Mouse (Mus musculus): ENCODE measurements around the gene Mtfp1.
"Not testable (repeated sequence)": the region's sequence is repeated elsewhere in the genome, so short reads cannot be mapped to it uniquely, and the experiment has no call there.

Mtfp1 gene

DNA sequence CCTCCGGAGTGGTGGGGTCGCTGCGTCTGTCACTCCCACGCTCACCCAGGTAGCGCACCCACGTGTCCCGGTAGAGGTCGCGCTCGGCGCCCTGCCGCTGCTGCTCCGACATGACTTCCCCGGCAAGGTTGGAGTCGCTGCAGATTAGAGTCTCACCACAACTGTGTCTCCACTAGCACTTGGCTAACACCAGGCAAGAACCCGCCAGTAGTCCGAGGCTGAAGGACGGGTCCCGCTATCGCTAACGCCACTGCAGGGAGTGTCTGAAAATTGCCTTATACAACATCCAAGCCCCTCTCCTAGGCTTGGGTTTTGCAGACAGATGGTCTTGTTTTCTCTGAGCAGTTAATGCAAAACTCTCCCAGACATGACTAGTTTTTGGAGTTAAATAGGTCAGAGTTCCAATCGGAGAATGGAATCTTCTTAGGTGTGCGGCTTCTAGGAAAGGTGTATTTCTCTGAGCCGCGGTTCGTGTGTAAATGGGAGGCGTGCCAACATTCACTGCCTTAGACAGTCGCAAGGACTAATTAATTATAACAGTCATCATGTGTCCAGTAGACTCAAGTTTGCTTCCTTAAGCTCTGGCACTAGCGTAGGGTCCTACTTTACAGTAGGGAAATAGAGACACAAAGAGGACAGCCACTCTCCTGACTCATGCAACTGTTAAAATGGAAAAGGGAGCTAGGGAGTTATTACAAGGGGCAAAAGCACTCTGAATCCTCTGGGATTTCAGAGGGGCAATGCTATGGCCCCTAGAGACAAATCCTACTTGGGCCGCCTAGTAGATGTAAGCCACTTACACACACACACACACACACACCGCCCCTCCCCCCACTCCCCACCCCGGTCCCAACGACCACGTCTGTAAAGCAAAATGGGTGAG is at the start of gene Mtfp1:
Gene Mtfp1 (minus strand): TSS at position 275 of the 883 bp plus-strand sequence.
- peak; percentile 78 for DNase-seq (ENCODE audit: low spot score)

DNA sequence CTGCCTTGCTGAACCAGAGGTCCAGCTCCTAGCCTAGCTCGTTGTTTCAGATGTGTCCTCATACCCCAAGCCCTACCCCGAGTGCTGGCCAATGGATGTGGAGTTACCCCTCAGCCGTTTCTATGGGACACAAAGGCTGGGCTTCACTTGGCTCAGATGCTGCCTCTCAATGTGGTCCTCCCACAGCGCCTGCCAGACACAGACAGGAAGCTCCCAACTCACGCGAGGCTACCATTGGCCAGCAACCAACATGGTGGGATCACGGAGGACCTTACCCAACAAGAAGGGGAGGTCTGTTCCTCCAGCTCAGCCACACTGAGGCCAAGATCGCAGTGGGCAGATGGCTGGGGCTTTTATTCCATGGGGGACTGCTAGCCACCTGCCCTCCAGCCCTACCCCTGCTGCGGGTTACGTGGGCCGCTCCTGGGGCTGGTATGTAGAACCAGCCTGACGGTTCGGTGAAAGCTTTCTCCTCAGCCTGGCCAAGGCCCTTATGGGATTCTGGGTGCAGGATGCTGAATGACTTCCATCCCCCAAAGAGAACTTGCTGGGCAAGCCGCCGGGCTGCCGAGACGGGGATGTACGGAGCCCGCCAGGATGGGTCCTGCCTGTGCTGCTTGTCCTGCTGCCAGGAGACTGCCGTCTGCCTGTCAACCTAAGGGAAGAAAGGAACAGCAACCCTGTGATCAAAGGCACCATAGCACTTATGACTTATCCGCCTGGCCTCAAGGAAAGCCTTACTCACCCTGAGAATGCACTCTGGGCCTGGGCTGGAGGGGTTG is 48.2 kb upstream of the Mtfp1 start:
- DNase-seq (ENCODE audit: low spot score) = no peak

DNA sequence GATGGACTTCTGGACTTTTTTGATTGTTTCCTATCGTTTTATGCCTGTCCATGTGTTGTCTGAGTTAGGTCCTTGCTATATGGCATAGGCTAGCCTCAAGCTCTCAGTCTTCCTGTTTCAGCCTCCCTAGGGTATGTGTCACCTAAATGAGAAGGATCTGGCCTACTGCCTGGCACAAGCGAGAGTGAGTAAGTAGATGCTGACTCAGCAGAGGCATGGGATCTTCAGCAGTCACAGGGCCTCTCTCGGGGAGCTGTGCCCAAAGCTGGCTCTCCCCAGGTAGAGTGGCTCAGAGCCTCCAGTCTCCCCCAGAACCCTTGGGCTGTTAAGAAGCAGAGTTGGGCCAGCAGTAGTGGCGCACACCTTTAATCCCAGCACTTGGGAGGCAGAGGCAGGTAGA is 47.1 kb upstream of the Mtfp1 start:
- DNase-seq (ENCODE audit: low spot score) = no peak

DNA sequence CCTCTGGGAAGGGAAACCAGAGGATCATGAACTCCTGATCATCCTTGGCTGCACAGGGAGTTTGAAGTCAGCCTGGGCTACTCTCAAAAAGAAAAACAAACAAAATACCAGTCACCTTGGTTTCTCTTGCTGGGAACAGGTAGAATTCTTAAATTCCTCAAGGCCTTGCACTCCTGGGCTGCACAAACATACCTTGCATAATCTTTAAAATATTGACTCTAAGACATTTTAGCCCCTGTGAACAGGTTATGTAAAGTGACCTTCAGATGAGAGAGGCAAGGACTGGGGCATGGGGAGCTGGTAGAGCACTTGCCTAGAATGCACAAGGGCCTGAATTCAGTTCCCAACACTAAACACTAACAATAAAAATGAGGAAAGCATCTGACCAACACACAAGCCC is 46.3 kb upstream of the Mtfp1 start:
- DNase-seq (ENCODE audit: low spot score) = no peak

DNA sequence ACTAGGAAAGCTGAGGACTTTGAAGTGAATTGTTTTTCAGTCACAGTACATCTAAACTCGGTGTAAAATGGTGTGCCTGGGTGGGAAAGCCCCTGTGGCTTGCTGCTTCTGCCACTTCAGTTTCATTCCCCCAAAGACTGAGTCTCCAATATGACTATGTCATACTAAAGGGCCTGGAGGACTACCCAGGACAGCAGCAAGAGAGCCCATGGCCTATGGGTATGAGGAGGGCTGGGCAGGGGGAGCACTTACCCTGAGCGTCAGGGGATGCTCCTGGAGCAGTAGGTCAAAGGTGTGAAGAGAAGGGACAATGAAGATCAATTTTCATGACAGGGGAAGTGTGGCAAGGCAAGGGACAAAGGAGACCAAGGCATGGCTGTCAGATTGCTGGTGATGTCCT is 43.7 kb upstream of the Mtfp1 start:
- DNase-seq (ENCODE audit: low spot score) = no peak

DNA sequence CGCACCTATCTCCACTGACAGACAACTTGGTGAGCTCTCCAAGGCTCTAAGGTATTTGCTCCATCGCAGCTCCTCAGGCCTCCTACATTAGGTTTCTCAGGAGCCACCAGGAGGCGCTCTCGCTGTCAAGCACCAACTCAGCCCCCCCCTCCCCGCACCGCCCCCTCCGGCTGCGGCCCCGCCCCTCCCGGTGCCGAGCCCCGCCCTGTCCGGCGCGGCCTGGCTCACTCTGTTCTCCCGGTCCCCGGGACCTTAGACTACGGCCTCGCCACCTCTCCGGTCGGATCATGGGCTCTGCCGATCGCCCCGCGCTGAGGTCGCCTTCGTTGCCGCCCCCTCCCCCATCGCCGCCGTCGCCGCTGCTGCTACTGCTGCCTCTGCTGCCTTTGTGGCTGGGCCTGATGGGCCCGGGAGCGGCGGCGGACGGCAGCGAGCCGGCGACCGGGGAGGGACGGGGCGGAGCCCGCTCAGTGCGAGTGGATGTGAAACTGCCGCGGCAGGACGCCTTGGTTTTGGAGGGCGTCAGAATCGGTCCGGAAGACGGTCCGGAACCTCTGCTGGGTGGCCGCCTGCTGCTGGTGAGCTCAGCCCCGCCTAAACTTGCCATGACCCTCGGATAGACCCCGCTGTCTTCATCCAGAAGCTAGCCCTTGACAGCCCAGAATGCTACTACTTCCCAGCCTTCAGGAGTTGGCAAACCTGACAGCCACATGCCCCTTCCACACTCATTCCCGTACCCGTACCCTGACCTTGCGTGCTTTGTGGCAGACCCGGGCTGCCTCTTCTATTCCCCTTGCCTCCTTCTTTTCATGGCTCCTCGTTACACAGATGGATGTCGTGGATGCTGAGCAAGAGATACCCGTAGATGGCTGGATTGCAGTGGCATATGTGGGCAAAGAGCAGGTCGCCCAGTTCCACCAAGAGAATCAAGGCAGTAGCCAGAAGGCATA is 40.0 kb upstream of the Mtfp1 start, which contains the start of gene Rnf215:
Gene Rnf215 (plus strand): TSS at position 217 of the 950 bp plus-strand sequence.
- DNase-seq (ENCODE audit: low spot score) = peak; percentile 85

DNA sequence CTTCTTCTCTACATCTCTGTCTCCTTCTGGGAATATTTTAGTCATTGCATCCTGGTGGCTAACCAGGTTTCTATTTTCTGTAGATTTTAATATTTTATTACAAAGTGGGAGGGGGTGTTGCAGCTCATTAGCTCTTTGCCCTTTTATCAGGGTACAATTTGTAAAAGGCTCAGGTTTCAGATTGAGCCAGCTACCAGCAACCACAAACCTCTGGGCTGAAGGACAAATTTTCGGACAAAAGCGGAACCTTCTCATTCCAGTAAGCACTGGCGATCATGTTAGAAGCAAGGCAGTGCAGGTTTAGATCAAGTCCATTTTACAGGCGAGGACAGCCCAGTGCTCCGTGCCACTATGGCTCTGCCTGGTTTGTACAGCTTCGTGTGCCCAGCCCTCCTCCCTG is 39.2 kb upstream of the Mtfp1 start:
- DNase-seq (ENCODE audit: low spot score) = no peak

DNA sequence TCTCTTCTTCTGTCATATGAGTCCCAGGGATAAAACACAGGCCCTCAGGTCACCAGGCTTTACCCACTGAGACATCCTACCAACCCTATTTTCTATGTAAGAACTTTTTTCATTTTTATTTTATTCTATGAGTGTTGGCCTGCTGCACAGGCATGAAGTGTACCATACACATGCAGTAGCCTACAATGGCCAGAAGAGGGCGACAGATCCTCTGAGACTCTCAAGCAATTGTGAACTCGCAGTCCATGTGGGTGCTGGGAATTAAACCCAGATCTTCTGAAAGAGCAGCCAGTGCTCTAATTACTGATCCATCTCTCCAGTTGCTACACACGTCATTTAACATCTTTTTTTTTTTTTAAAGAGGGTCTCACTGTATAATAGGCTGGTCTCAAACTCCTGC is 38.2 kb upstream of the Mtfp1 start:
- peak; percentile 62 for DNase-seq (ENCODE audit: low spot score)

DNA sequence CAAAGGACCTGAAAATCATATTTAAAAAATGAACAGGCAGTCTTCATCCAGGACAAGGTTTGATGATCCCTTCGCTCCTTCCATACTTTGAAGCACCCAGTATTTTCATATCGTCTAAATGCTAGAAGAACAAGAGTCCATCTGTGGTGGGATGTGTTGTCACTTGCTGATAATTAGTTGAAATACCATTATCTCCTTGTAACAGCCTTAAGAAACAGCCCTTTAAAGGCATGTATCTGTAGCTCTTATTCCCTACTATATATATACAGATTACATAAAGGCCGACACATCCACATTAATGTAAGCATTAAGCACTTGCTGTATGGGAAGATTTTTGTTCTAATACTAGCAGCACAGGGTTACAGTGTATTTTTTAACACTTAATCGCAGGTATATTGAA is 33.2 kb upstream of the Mtfp1 start:
- not testable (repeated sequence) for DNase-seq (ENCODE audit: low spot score)

DNA sequence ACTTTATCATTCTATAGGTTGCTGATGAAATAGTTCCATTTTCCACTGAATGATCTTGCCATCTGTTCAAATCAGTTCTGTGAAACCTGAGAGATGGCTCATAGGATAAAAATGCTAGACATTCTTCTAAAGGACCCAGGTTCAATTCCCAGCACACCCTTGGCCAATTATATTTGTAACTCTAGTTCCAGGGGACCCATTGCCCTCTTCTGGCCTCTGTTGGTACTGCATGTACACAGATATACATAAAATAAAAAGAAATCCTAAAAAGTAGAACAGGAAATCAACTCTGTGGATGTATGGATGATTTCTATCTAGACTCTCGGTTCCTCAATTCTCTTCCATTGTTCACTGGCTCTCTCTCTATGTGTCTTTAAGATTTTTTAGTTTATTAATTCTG is 31.8 kb upstream of the Mtfp1 start:
- DNase-seq (ENCODE audit: low spot score) = no peak

DNA sequence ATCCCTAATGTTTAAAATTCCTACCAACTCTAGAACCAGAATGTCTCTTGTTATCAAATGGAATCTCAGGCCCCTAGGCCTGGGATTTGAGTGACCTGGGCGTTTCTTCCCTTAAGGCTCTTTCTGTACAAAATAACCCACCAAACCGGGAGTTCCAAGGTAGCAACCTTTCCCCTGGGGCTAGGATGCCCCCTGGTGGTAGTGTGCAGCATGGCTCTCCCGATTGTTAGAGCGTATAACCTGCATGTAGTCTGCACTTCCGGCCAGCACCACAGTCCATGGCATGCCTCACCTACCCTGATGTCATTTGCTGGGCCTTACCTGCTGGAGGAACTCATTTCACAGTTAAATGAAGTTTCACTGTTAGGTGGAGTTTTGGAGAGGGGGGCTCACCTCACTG is 28.7 kb upstream of the Mtfp1 start:
- no peak for DNase-seq (ENCODE audit: low spot score)

DNA sequence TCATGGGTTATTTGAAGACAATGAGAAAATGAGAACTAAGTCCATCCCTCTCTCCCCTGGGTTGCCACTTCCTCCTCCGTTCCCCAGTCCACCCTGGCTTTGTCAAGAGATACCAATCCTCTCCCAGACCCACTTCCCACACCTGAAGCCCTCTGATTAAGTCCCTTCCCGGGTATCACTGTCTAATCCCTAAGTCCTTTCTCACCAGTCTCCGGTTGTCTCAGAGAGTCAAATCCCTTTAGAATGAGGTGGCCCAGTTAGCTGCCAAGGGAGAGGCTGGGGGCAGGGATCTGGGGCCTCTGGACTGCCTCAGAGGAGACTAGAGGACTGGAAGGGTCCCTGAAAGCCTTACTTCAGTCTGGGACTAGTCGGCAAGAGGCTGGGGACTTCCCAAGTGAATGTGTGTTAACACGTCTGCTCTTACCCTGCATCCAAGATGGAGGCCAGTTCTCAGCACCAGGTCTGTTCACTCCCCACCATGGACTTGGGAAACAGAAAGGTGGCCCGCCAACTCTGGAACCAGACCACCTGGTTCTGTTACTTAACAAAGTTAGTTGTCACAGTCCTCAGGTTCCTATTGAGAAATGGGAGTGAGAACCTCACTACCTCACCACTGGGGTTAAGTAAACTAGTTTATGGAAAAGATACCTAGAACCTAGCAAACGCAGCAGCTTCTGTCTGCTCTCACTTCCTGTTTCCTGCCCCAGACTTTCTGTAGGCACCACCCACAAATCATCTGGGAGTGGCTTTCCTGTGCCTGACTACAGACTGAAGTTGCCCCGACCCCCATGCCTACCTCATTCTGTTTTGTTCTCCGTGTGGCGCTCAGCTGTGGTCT is 27.7 kb upstream of the Mtfp1 start, which contains the start of gene Sec14l2:
Gene Sec14l2 (minus strand): TSS at position 674 of the 838 bp plus-strand sequence.
- DNase-seq (ENCODE audit: low spot score) = no peak

DNA sequence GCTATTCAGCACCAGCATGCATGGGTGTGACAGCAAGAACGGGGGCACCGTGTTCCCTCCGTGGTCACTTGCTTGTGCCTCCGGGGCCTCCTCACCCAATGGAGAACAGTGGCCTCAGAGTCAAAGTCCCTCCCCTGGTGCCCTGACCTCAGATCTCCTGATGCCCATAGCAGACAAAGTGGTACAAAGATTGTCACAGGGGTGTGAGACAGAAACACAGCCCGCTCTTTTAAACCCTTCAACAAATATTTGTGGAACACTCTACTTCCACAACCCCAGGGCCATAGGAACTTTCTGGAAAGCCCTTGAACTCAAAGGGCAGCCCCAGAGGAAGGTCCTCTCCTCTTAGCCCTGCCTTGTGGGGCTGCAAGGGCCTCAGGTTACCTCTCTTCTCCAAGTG is 27.0 kb upstream of the Mtfp1 start:
- no peak for DNase-seq (ENCODE audit: low spot score)

DNA sequence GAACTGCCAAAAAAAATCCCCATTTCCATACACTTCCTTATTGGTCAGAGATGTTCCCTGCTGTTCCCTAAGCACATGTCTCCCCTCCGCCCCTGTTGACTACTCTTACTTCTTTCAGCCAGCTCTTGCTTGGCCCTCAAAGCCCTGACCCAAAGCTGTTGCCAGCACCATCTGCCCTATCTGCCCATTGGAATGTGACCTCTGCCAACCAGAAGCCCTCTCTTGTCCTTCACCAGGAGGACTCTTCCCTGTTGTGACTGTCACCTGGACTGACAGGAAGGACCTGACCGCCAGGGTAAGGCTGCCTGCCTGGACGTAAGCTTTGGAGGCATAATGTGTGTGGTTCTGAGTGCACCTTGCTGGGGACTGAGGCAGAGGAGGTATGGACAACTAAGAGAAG is 26.4 kb upstream of the Mtfp1 start:
- no peak for DNase-seq (ENCODE audit: low spot score)

DNA sequence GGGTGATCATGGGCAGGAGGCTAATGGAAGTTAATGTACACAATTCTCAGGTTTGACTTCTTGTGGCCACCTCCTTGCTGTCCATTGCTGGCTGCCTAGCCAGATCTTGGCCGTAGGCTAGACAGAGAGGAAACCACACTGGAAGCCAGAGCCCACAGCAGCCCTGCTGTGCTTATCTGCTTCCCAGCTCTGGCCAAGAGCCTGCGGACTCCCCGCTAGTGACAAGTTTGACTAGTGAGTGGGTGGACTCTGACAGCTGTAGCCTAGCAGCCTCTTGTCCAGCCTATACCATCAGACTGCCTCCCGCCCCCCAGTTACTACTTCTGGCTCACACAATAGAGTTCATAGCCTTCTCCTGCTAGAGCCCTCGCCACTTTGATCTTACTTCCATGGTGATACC is 24.4 kb upstream of the Mtfp1 start:
- DNase-seq (ENCODE audit: low spot score) = no peak

DNA sequence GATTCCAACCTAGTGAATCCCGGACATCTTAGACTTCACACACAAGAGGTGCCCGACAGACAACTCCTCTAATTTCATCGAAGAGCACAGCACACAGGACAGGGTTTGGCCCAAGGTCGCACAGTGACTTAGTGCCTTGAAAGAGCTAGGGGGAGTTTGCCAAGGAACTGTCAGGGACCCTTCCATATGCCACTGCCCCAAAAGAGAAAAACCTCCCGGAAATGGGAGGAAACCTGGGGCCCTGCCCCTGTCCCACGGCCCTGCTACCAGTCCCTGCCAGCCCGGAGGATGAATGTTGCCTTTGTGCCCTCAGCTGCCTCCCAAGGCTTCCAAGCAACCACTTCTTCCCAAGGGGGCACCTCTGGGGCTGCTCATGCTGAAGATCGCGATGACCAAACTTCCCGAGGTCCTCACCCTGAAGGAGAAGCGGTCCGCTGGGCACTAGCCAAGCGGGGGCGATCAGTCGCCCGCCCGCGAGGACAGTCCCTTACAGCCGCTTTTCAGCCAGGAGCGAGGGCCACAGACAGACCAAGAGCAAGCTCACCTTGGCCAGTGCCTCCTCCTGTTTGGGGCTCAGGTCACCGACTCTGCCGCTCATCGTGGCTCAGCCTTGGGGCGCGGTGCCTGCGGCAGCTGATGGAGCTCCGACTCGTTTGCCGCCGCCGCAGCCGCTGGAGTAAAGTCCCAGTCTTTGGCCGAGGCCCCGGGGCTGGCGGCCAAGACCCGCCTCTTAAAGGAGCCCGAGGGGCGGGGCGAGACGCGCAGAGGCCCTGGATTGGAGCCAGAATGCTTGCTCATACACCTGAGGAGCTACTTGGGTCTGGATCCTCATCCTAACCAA is 23.1 kb upstream of the Mtfp1 start:
- peak; percentile 70 for DNase-seq (ENCODE audit: low spot score)

DNA sequence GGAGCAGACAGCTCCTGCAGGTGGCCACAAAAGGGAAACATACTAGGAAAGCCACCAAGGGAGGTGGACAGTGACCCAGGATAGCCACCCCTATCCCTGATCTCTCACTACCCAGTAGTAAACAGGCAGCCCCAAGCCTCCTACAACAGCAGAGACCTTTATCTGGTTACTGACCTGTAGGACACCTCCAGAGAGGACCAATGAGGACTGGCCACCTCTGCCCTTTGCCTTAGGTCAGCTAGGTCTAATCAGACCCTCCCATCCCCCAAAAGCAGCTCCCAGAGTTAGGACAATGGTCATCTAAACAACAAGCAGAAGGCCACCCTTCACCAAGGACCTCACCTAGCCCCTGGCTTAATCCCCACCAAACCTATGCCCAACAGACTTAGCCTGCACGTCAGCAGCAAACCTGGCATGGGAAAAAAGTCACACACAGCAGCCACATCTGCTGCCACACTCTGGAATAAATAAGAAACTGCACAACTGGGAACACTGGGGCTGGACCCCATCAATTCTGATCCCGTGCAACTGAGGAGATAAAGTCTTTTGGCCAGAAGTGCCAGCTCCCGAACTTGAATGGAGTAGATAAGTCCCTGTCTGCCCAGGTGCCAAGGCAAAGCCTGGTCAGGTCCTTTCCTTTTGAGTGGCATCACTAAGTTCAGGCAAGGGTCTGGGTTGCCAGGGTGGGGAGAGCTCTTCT is 22.3 kb upstream of the Mtfp1 start:
- no peak for DNase-seq (ENCODE audit: low spot score)

DNA sequence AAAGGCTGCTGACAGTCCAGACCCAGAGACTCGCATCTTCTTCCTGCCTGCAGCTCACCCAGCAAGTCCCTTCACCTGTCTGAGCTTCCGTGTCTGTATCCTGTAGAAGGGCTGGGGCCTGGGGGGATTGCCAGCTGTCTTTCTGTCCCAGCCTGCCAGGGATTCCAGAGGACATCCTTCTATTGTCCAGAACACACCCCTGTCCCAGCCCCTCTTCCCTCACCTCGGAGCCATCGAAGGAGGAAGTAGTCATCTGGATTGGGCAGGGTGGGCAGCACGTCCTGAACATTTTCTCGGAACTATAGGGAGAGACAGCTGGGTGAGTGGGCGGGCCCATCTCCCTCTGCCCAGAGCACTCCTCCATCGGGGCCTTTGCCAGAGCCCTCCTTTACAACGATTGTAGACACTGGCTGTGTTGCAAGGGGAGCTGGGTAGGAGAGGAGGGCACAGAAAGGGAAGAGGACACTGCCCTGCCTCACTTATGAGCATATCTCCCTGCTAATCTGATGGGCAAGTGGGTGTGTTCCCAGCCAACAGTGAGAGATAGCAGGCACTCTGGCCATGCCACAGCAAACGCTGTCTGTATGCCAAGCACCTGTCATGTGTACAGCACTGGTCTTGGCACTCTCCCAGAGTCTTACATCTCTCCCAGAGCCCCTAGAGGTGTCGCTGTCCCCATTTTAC is 21.4 kb upstream of the Mtfp1 start:
- no peak for DNase-seq (ENCODE audit: low spot score)

DNA sequence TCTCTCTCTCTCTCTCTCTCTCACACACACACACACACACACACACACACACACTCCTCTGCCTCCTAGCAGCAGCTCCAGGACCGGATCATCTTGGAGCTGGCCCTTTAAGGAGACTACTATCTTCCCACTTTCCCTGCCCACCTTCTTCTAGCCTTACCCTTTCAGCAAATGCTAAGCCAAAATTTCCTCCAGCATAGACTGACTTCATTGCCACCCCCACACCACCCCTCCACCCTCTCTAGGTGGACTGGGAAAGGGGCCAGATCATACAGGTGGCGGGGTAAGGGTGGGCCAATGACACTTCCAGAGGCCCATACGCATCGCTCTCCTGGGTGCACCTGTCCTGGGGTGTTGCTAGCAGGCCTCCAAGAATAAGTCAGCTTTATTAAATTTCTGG is 20.2 kb upstream of the Mtfp1 start:
- no peak for DNase-seq (ENCODE audit: low spot score)
